15 mouse cellular contexts compared by ENCODE assay signal in genomic region chr1:51822531-51822930, GRCm38 (mm10).
DNase-seq lines count a peak whose midpoint lies in the region; ATAC-seq and TF ChIP-seq lines count a peak whose summit lies in the region.
"Had no signal": no experiment of that assay in that cellular context is flagged by ENCODE, and none has a peak within 500 bp of the region (broad histone marks: within the 10 kb centered on the region; RNA-seq: fewer than 3 reads in every experiment).

No protein-coding gene starts in this region.

- peak overlapping the region; percentile 46; the same call in 1 of the 2 replicates for H3K27ac ChIP-seq in kidney, embryonic 16.5 days (ENCODE audit: low read length)
- 0 out of 2 replicates have a peak overlapping the region, but pooled peaks have one; percentile 2 for H3K27ac ChIP-seq in midbrain, postnatal 0 days (ENCODE audit: low read depth, low read length)
- H3K27ac ChIP-seq in midbrain, embryonic 15.5 days: no peak overlapping the region
- H3K27ac ChIP-seq: forebrain, embryonic 10.5 days; hindbrain, embryonic 14.5 days; liver, embryonic 15.5 days had no signal

- no peaks in the 10 kb centered on the region for H3K27me3 ChIP-seq in kidney, embryonic 16.5 days (ENCODE audit: insufficient read depth, low read length)
- no peaks in the 10 kb centered on the region for H3K27me3 ChIP-seq in midbrain, postnatal 0 days (ENCODE audit: insufficient read depth, low read length)
- no peaks in the 10 kb centered on the region for H3K27me3 ChIP-seq in midbrain, embryonic 15.5 days (replicated peaks)
- H3K27me3 ChIP-seq: liver, embryonic 15.5 days had no signal

- H3K4me1 ChIP-seq in kidney, embryonic 16.5 days (ENCODE audit: insufficient read depth, low read length): peaks cover 13% of the 10 kb centered on the region
- no peaks in the 10 kb centered on the region for H3K4me1 ChIP-seq in midbrain, postnatal 0 days (ENCODE audit: insufficient read depth, low read length)
- H3K4me1 ChIP-seq in midbrain, embryonic 15.5 days: peaks cover 3% of the 10 kb centered on the region; the same call in 1 of the 2 replicates
- H3K4me1 ChIP-seq: liver, embryonic 15.5 days had no signal

- peak; percentile 32 for DNase-seq in adrenal gland, postnatal 14 days
- DNase-seq in adrenal gland, adult 2 months: no peak
- DNase-seq in kidney, adult 8-10 months: no peak
- DNase-seq in midbrain, postnatal 0 days (ENCODE audit: low spot score): no peak
- DNase-seq in cerebellum, adult 11-12 months: no peak
- no peak for DNase-seq in cerebellum, postnatal 4 days (ENCODE audit: low spot score in 2 of 2)
- DNase-seq: adrenal gland, adult 8-10 months; right cerebral cortex, postnatal 4 days had no signal

- WGBS in kidney, embryonic 16.5 days: 64% methylated on average over 4 of the region's 4 CpGs
- WGBS in midbrain, postnatal 0 days: 92% methylated on average over 4 of the region's 4 CpGs
- 90% methylated on average over 4 of the region's 4 CpGs for WGBS in midbrain, embryonic 15.5 days

- H3K4me2 ChIP-seq in kidney, embryonic 16.5 days (replicated peaks; ENCODE audit: low read depth, low read length): no peak overlapping the region
- H3K4me2 ChIP-seq in midbrain, postnatal 0 days (ENCODE audit: low read depth, low read length, poor library complexity, severe bottlenecking): no peak overlapping the region
- no peak overlapping the region for H3K4me2 ChIP-seq in midbrain, embryonic 15.5 days
- H3K4me2 ChIP-seq: heart, embryonic 11.5 days; hindbrain, embryonic 14.5 days; liver, embryonic 15.5 days had no signal

- TF ChIP-seq CTCF in midbrain, postnatal 0 days (IDR thresholded peaks at IDR 0.05): no peak

- H3K4me3 ChIP-seq in kidney, embryonic 16.5 days (ENCODE audit: low read length): no peak overlapping the region
- no peak overlapping the region for H3K4me3 ChIP-seq in midbrain, postnatal 0 days (ENCODE audit: low read depth, low read length)
- H3K4me3 ChIP-seq in midbrain, embryonic 15.5 days: no peak overlapping the region
- H3K4me3 ChIP-seq: forebrain, embryonic 10.5 days; liver, embryonic 15.5 days; myocyte had no signal

- H3K9ac ChIP-seq in kidney, embryonic 16.5 days (replicated peaks; ENCODE audit: low read length): no peak overlapping the region
- H3K9ac ChIP-seq in midbrain, postnatal 0 days (replicated peaks; ENCODE audit: low read length, poor library complexity, severe bottlenecking): no peak overlapping the region
- H3K9ac ChIP-seq in midbrain, embryonic 15.5 days: no peak overlapping the region
- H3K9ac ChIP-seq: hindbrain, embryonic 14.5 days; liver, embryonic 15.5 days had no signal

- 0 out of 2 replicates have a peak, but pooled peaks cover 3% of the 10 kb centered on the region for H3K36me3 ChIP-seq in kidney, embryonic 16.5 days (ENCODE audit: insufficient read depth, low read length)
- H3K36me3 ChIP-seq in midbrain, postnatal 0 days (ENCODE audit: insufficient read depth, low read length): no peaks in the 10 kb centered on the region
- no peaks in the 10 kb centered on the region for H3K36me3 ChIP-seq in midbrain, embryonic 15.5 days (replicated peaks)
- H3K36me3 ChIP-seq: liver, embryonic 15.5 days had no signal

- no peak for ATAC-seq in kidney, embryonic 16.5 days (ENCODE audit: low FRiP score, low TSS enrichment)
- no peak for ATAC-seq in midbrain, postnatal 0 days (ENCODE audit: low FRiP score)
- ATAC-seq in midbrain, embryonic 15.5 days (replicated peaks): no peak

- no peaks in the 10 kb centered on the region for H3K9me3 ChIP-seq in kidney, embryonic 16.5 days (ENCODE audit: low read length)
- no peaks in the 10 kb centered on the region for H3K9me3 ChIP-seq in midbrain, postnatal 0 days (ENCODE audit: low read length)
- no peaks in the 10 kb centered on the region for H3K9me3 ChIP-seq in midbrain, embryonic 15.5 days
- H3K9me3 ChIP-seq: forebrain, embryonic 10.5 days; liver, embryonic 15.5 days had no signal
